Mouse (Mus musculus): ENCODE results near the gene Ptk6. TPM values are rescaled to one million over a fixed set of nuclear protein-coding genes. Genes with fewer than 3 reads are reported as not detected.

The Ptk6 gene
- total RNA-seq, 2 experiments from 2014 or later: 0.10 TPM; not detected in 1

Other genes with a start within 250 kb of the Ptk6 start
- 1 to 10 TPM; 2.5 to 3.6 TPM for gene Nkain4, start 248.1 kb downstream of the Ptk6 start, total RNA-seq (2021)
- gene Arfgap1, start 235.6 kb downstream of the Ptk6 start, total RNA-seq (2021): 10 to 100 TPM; 69.0 to 73.9 TPM
- 10 to 100 TPM; 11.1 to 13.1 TPM for gene Col20a1, start 216.3 kb downstream of the Ptk6 start, total RNA-seq (2021)
- gene Chrna4, start 159.2 kb downstream of the Ptk6 start, total RNA-seq (2021): 1 to 10 TPM; 2.9 to 3.8 TPM
- not detected for gene Kcnq2, start 67.5 kb downstream of the Ptk6 start, total RNA-seq (2021)
- 100 to 1,000 TPM; 639 to 677 TPM for gene Eef1a2, start 45.8 kb downstream of the Ptk6 start, total RNA-seq (2021)
- gene Ppdpf, start 15.5 kb downstream of the Ptk6 start, total RNA-seq (2021): 10 to 100 TPM; 67.4 to 71.2 TPM
- gene Srms, start 10.4 kb upstream of the Ptk6 start, total RNA-seq (2021): not detected
- gene Fndc11, start 17.2 kb upstream of the Ptk6 start, total RNA-seq (2021): not detected
- 1 to 10 TPM; 4.5 to 6.0 TPM for gene Helz2, start 39.2 kb upstream of the Ptk6 start, total RNA-seq (2021)
- gene Gmeb2, start 85.2 kb upstream of the Ptk6 start, total RNA-seq (2021): 10 to 100 TPM; 12.1 to 14.5 TPM
- under 1 TPM; 0.32 to 0.47 TPM for gene Stmn3, start 111.7 kb upstream of the Ptk6 start, total RNA-seq (2021)
- 10 to 100 TPM; 37.0 to 40.9 TPM for gene Rtel1, start 117.0 kb upstream of the Ptk6 start, total RNA-seq (2021)
- 10 to 100 TPM; 23.3 to 26.2 TPM for gene Zgpat, start 162.1 kb upstream of the Ptk6 start, total RNA-seq (2021)
- 10 to 100 TPM; 31.6 to 32.4 TPM for gene Arfrp1, start 162.6 kb upstream of the Ptk6 start, total RNA-seq (2021)
- 10 to 100 TPM; 10.9 to 17.8 TPM for gene Lime1, start 177.3 kb upstream of the Ptk6 start, total RNA-seq (2021)

All from gastrocnemius, postnatal 4 days (tissue).